Mouse (Mus musculus): ENCODE data around the gene Shf. TPM values are rescaled to one million over a fixed set of nuclear protein-coding genes. Genes with fewer than 3 reads are reported as not detected.

Shf gene
- polyA plus RNA-seq, 1 experiment from 2014 or later, result 6.8 TPM

- Histone ChIP-seq H3K36me3 (ENCODE audit: poor library complexity, severe bottlenecking) (no peaks in the 10 kb centered on the region), H3K9me3 (replicated peaks) (no peaks in the 10 kb centered on the region), H3K9ac (no peak overlapping the region), H3K27me3 (peaks cover 64% of the 10 kb centered on the region), H3K4me3 (no peak overlapping the region), H3K27ac (no peak overlapping the region), H3K4me2 (no peak overlapping the region), H3K4me1 (peaks cover 7% of the 10 kb centered on the region; the same call in 1 of the 2 replicates)
- WGBS, result 53% methylated on average over 3 of the region's 3 CpGs
- ATAC-seq, result no peak
These were observed 59.3 kb downstream of the Shf start for GRCm38 (mm10) chr2:122309647-122310046.

- Histone ChIP-seq H3K9ac (no peak overlapping the region), H3K4me1 (peaks cover 12% of the 10 kb centered on the region), H3K4me2 (no peak overlapping the region), H3K27me3 (peaks cover 65% of the 10 kb centered on the region), H3K36me3 (ENCODE audit: poor library complexity, severe bottlenecking) (no peaks in the 10 kb centered on the region), H3K27ac (no peak overlapping the region), H3K4me3 (no peak overlapping the region), H3K9me3 (replicated peaks) (no peaks in the 10 kb centered on the region)
- ATAC-seq, result no peak
- 63% methylated on average over 4 of the region's 4 CpGs for WGBS
These were observed 62.8 kb downstream of the Shf start for GRCm38 (mm10) chr2:122306184-122306583.

DNA sequence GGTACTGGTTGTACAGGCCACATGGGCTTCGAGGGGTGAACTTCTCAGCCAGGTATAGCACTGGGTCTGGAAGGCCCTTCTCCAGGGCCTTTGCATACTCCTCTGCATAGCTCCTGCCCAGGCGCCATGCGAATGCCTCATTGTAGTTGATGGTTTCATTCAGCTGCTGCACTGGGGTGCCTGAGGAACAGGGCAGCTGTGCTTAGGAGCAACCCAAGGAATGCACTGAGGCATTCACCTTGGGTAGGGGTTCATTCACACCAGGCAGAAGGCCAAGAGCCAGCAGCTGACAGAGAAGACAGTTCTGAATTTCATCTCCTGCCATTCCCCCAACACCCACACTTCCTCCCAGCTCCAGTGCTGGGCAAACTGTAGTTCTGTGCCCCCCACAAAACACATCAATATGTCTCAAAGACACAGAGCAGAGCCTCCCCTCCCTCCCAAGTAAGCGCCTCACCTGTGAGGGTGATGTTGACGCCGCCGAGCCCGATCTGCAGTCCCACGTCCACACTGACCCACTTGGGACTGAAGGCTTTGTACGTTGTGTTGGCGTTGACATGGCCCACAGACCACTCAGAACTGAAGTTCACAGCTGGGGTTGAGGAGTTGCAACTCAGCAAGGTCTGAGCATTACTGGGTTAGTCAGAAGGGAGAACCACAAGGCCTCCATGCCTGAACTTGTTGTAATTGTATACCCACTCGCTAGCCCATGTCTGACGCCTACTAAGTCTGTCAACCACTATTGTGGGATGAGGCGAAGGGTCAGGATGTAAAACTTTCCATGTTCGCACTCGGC lies 63.7 kb downstream of the Shf start:
- H3K27me3 ChIP-seq, result peaks cover 74% of the 10 kb centered on the region
- H3K27ac ChIP-seq, result no peak overlapping the region
- peaks cover 16% of the 10 kb centered on the region for H3K4me1 ChIP-seq
- no peak for ATAC-seq
- WGBS, result 86% methylated on average over 16 of the region's 16 CpGs
- no peaks in the 10 kb centered on the region for H3K9me3 ChIP-seq (replicated peaks)
- H3K9ac ChIP-seq, result no peak overlapping the region
- H3K4me3 ChIP-seq, result no peak overlapping the region
- no peaks in the 10 kb centered on the region for H3K36me3 ChIP-seq (ENCODE audit: poor library complexity, severe bottlenecking)
- no peak overlapping the region for H3K4me2 ChIP-seq

DNA sequence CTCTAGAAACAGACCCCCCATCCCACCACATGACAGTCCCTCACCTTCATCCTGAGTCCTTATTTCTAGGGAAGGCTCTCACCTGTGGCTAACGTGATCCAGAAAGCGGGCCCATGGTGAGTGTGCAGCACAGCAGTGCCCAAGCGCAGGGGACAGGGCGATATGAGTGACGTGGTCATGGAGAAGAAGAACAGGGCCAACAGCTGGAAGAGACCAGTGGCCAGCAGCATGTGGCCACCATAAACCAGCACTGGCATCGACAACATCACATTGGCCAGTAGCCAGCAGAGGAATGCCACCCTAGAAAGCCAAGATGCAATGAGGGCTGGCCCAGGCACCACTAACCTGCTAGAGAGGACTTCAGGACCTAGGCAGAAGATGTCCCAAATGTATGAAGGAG lies 64.4 kb downstream of the Shf start:
- 88% methylated on average over 6 of the region's 6 CpGs for WGBS
- no peak for ATAC-seq
- H3K4me2 ChIP-seq, result no peak overlapping the region
- no peak overlapping the region for H3K27ac ChIP-seq
- no peak overlapping the region for H3K9ac ChIP-seq
- H3K36me3 ChIP-seq (ENCODE audit: poor library complexity, severe bottlenecking), result no peaks in the 10 kb centered on the region
- H3K27me3 ChIP-seq, result peaks cover 79% of the 10 kb centered on the region
- H3K4me1 ChIP-seq, result peaks cover 16% of the 10 kb centered on the region
- no peaks in the 10 kb centered on the region for H3K9me3 ChIP-seq (replicated peaks)
- no peak overlapping the region for H3K4me3 ChIP-seq

DNA sequence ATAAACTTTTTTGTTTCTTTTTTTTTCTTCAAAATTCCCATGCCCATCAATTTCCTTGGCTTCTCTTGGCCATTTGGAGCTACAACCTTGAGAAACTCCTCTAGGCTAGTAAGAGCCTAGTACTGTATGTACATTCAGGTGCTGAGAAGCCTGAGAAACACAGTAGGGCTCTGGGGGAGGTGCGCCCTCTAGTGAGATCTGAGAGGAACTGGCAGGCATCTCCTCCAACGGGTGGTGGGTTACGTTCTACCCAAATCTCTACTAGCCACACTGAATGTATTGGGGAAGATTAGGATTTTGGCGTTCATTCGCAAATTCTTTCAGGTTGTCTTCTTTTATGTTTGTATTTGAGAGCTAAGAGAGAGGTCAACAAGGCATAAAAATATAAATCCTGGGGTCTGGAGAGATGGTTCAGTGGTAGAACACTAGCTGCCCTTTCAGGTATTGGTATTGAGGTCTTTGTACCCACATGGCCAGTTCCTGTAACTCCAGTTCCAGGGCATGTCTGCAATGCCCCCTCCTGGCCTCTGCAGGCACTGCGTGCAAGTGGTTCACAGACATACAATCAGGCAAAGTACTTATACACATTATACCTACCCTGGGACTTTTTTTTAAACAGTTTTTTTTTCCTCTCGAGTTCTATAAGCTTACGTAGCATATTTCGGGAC lies 66.3 kb downstream of the Shf start:
- H3K9ac ChIP-seq, result no peak overlapping the region
- H3K9me3 ChIP-seq (replicated peaks), result no peaks in the 10 kb centered on the region
- WGBS, result 10% methylated on average over 9 of the region's 9 CpGs
- no peak overlapping the region for H3K27ac ChIP-seq
- peak; percentile 67 for ATAC-seq
- H3K4me3 ChIP-seq, result peak overlapping the region; percentile 45; the same call in 1 of the 2 replicates
- peak overlapping the region; percentile 81; the same call in 1 of the 2 replicates for H3K4me2 ChIP-seq
- no peaks in the 10 kb centered on the region for H3K36me3 ChIP-seq (ENCODE audit: poor library complexity, severe bottlenecking)
- H3K27me3 ChIP-seq, result peaks cover 90% of the 10 kb centered on the region
- peaks cover 34% of the 10 kb centered on the region for H3K4me1 ChIP-seq

DNA sequence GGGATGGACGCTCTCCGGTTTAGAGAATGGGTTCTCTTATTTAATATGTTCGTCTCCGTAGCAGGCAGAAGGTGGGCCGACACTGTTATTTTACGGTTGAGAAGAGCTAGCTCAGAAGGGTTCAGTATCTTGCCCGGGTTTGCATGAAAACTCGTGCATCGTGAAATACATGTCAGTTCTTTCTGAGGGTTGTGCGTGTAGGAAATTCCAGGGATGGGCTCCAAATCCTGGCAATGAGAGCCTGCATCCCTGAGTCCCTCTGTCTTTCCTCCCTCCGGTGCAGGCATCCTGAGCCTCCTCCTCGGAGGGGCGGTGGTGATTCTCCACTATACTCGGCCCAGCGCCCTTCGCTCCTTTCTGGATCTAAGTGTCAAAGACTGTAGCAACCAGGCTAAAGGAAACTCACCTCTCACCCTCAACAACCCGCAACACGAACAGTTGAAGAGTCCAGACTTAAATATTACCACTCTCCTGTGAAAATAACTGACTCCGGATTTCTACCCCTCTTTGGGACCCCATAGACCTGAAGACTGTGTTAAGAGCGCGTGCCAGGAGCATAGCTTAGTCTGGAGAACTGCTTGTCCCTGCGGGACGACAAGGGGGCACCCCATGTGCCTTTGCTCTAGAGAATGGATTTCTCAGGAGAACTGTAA lies 66.9 kb downstream of the Shf start:
- WGBS, result 5% methylated on average over 23 of the region's 23 CpGs
- Histone ChIP-seq H3K27ac (no peak overlapping the region), H3K27me3 (peaks cover 94% of the 10 kb centered on the region), H3K4me2 (peak overlapping the region; percentile 81), H3K9ac (peak overlapping the region; percentile 62), H3K4me1 (peaks cover 39% of the 10 kb centered on the region), H3K4me3 (peak overlapping the region; percentile 45), H3K9me3 (replicated peaks) (no peaks in the 10 kb centered on the region), H3K36me3 (ENCODE audit: poor library complexity, severe bottlenecking) (no peaks in the 10 kb centered on the region)
- ATAC-seq, result no peak

- peaks cover 95% of the 10 kb centered on the region for H3K27me3 ChIP-seq
- peak; percentile 46 for ATAC-seq
These were observed 67.7 kb downstream of the Shf start for GRCm38 (mm10) chr2:122301081-122301920.

GRCm38 (mm10) chr2:122300656-122301020 lies 68.3 kb downstream of the Shf start:
- Histone ChIP-seq H3K27ac (no peak overlapping the region), H3K4me1 (peaks cover 39% of the 10 kb centered on the region), H3K4me3 (no peak overlapping the region), H3K9ac (no peak overlapping the region), H3K27me3 (peaks cover 96% of the 10 kb centered on the region), H3K4me2 (peak overlapping the region; percentile 81), H3K36me3 (ENCODE audit: poor library complexity, severe bottlenecking) (no peaks in the 10 kb centered on the region), H3K9me3 (replicated peaks) (no peaks in the 10 kb centered on the region)
- ATAC-seq, result no peak
- WGBS, result 3% methylated on average over 14 of the region's 14 CpGs

More at GRCm38 (mm10) chr2:122301081-122301920, 67.7 kb downstream of the Shf start:
- peaks cover 39% of the 10 kb centered on the region for H3K4me1 ChIP-seq
- peak overlapping the region; percentile 45 for H3K4me3 ChIP-seq
- peak overlapping the region; percentile 62 for H3K9ac ChIP-seq
- H3K27ac ChIP-seq, result no peak overlapping the region; the same call in 1 of the 2 replicates
- under 1% methylated on average over 46 of the region's 48 CpGs for WGBS
- H3K9me3 ChIP-seq (replicated peaks), result no peaks in the 10 kb centered on the region
- H3K4me2 ChIP-seq, result peak overlapping the region; percentile 81
- no peaks in the 10 kb centered on the region for H3K36me3 ChIP-seq (ENCODE audit: poor library complexity, severe bottlenecking)

DNA sequence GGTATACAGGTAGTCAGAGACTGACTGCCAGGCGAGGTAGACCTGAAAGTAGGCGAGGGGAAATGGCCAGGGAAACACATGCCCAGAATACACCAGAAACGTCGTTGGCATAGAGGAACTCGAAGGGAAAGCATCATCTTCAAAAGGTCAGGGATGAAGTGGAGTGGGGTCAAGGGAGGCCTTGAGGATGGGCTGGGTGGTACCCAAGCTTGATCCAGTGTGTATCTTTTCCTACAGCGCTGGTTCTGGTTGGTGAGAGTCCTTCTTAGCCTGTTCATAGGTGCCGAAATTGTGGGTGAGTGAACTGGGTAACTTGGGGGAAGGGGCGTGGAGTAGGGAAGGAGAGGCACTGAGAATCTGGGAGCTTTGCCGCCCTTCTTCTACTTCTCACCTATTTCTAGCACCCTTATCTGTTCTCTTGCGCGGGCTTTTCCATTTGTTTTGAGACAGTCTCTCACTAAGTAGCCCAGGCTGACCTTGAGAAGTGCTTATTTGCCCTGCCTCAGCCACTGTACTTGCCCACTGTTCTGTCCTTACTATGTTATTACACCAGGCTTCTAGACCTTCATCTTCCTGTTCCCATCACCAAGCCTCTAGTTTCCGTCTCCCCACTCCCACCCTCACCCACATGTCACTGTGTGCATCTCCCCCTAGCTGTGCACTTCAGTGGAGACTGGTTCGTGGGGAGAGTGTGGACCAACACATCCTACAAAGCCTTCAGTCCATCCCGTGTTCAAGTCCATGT lies 68.9 kb downstream of the Shf start:
- Histone ChIP-seq H3K4me2 (no peak overlapping the region), H3K27me3 (peaks cover 97% of the 10 kb centered on the region), H3K27ac (no peak overlapping the region), H3K9ac (no peak overlapping the region), H3K36me3 (ENCODE audit: poor library complexity, severe bottlenecking) (no peaks in the 10 kb centered on the region), H3K9me3 (replicated peaks) (no peaks in the 10 kb centered on the region), H3K4me3 (no peak overlapping the region), H3K4me1 (peaks cover 39% of the 10 kb centered on the region)
- 8% methylated on average over 14 of the region's 14 CpGs for WGBS
- ATAC-seq, result no peak
